Mouse (Mus musculus): ENCODE data around the gene Npy2r.

Gene Npy2r

DNA sequence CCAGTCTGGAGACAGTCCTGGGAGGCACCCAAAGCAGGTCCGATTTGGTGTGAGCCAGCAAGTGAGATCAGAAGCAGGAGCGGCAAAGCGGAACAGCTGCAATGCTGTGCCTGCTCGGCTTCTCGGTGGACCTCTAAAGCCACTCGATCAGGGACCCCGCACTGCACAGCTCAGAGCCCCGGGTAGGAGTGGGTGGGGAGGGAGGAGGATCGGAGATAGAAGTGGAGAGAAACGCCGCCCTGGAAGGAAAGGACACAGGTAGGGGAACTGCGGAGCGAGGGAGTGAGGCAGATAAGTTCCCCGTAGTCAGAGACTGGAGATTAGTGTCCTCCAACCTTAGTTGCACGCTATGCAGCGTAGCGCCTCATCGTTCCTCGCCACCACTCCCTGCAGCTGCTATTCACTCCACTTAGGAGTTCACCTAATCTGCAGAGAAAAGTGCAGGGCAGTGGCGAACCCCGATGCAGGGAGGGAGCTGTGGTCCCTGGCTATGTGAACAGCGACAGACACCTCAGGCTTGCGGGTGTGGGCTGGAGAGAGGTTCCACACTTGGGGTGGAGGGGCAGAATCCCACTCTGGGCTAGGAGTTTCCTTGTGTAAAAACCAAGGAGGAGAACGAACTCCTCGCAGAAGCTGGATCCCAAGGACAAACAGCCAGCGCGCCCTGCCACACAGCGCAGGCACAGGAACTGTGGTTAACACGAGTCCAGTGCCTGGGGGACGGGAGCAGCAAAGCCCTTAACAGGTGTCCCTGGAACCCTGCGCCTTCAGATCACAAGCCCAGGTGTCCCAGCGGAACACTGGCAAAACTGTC is at the start of gene Npy2r:
Npy2r (minus strand) TSS at position 177 of the 814 bp plus-strand sequence.
- no peak for DNase-seq

DNA sequence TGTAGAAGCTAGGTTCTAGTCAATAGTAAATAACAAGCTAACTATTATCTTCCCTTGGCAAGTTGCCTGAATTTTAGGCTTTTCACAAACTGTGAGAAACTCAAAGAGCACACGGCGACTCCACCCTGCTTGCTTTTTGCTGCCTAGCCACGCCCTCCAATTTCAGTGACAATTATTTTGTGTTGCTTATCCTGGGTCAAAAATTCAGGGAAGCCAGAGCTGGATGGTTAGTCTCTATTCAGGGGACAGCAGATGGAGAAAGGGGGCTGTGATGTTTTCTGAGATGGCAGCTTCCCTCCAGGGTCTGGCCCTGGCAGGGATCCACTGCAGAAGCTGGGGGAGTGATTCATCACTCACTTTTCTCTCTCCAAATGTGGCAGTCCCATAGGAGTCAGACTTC is 9.9 kb upstream of the Npy2r start:
- no peak for DNase-seq

DNA sequence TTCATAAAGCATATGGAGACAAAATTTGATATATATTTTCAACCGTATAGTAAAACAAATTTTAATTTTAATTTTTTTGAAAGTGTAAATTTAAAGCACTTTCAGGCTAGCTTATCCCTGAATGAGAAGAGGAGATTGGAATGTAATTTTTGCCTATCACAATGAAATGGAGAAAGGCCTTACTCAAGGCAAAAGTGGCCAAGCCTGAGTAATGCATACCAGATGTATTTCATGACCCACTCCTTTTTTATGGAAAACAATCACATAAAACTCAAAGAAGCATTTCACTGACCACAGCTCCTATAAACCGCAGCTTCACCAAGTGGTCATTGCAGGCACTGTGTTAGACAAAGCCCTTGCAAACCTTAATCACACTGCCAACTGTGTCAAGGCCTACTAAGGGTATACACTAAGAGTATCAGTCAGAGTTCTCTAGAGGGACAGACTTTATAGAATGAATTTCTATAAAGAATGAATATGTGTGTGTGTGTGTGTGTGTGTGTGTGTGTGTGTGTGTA is 8.5 kb upstream of the Npy2r start:
- DNase-seq = no peak

DNA sequence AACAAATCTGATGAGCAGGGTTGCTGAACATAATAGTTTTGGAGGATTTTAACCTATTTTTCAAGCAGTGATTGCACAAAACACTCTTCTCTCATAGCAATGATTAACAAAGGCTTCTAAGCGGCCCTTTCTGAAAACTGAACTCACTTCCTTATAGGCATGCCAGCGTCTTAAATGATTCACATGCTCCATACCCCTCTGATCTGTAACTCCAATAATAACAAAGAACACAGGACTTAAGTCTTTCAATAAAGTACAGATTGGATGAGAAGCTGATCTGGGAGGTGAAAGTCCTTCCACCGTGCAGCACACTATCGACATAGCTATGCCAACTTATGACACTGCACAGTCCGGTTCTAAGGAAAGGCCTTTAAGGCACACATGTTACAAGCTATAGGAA is 2.0 kb upstream of the Npy2r start:
- DNase-seq = no peak

DNA sequence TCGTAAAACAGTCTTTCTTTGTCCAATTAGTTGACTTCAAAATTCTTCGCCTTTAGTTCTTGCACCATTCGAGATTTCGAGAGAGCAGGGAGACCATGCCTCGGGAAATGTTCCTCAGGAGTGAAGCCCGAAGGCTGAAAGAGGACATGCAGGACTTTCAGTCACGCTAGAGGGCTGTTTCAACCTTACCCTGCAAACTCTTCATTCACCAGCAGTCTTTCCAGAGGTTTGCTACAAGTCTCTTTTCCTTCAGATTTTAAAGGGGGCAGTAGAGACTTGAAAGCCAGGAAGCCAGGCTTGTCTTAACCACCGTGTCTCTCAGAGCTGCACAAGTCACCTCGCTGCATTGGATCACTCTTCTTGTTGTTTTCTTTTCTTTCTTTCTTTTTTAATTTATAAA is 869 bp upstream of the Npy2r start:
- DNase-seq = no peak

DNA sequence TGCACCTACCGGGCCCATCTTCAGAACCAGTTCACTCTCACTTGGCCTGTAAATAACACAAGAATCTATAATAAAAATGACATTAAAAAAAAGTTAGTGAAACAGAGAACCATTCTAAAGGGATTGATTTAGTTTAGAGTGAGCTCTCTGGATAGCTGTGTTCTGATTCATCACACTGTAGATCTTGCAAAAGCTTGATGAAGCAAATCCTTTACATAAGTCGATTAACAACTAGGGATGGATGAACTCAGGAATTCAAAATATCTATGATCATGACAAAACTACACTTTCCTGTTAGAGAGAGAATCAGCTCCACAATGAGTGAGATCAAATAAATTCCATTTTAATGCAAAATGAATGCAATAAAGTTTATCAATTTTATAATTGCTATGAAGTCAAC is 6.4 kb downstream of the Npy2r start:
- no peak for DNase-seq

DNA sequence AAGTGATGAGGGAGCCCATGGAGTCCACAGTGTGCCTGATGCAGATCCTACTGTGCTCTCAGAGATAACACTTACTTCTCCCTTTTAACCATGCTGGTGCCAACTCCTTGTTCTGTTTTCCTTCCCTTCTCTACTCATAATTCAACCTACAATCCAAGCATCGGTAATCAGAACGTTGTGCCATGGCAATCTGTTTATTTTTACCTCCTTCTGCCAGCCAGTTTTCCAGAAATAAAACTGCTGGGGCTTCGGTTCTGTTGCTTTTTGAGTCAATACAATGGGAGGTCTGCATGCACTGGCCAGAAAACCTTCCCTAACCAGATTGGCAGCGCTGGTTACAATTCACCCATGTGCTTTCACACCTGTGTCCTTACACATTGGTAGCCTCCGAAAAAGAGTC is 7.9 kb downstream of the Npy2r start:
- no peak for DNase-seq

DNA sequence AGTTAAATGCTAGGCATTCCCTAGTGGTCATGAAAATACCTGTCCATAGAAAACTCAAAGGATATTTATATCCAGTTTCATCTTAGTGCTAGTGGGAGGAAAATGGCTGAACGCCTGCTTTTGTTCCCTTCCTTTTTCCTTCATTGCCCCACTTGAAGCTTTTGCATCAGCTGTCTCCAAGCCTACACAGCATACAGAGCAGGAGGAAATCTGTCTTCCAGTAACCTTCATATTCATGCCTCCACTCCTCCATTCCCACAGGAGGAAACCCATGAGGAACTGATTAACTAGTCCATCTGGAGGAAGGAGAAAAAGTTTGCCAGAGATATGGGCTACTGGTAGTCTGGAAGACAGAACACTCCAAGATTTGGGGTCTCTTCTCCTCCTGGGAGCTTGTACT is 23.1 kb downstream of the Npy2r start:
- DNase-seq = no peak

DNA sequence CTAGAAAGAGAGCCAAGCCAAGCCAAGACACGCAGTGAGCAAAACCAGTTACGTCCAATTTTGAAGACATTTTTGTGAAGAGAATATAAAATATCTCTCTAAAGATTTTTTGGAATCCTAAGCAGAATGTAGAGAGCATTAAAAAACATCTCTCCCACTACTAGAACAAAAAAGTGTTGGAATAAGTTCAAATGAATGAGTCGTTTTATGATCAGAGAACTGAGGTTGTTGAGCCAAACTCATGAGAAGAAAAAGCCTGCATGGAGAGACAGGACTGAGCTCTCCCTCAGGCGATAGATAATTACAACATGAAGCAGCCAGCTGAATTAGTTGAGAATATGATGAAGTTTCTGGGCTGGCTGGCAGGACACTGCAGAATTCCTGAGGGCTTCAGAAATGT is 49.9 kb downstream of the Npy2r start:
- no peak for DNase-seq
